ENCODE assay signal across 8 mouse cellular contexts in the genomic region with DNA sequence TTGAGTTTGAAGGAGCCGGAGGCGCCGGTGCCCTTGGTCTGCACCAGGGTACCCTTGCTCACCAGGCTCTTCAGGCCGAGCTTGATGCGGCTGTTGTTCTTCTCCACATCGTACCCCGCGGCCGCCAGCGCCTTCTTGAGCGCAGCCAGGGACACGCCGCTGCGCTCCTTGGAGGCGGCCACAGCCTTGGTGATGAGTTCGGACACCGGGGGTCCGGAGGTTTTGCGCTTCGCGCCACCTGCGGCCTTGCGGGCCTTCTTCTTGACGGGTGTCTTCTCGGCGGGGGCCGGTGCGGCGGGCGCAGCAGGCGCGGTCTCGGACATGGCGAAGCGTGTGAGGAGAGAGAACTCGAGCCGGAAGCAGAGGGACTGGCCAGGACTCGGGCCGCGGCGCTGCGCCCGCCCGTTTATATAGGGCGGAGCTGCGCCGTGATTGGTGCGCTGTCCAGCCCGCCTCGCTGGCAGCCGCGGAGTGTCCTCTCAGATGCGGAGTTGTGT. TPM values are rescaled to one million over a fixed set of nuclear protein-coding genes. Genes with fewer than 3 reads are reported as not detected.
A peak's percentile ranks its signal among the peaks of the same experiment; 100 is the strongest.
DNase-seq lines count a peak whose midpoint lies in the region; ATAC-seq lines count a peak whose summit lies in the region.

Hist1h1e (minus strand) TSS at position 384 of the 497 bp plus-strand sequence.

- ATAC-seq in inflammation-experienced regulatory T-cells, adult 6 months = peak; percentile 35
- ATAC-seq in megakaryocyte-erythroid progenitor cell, adult 5-6 weeks (replicated peaks; ENCODE audit: low FRiP score, low TSS enrichment, poor library complexity, severe bottlenecking) = peak; percentile 62

- intact Hi-C loops in gastrocnemius, postnatal 14 days (cut with DNase I; ENCODE audit: low total_unique reads) = loop anchor here (10.0 kb wide), 1 partner anchor 73 kb away; the partner anchor contains the start of genes Hist1h1t and Hist1h4c
- intact Hi-C loops in left cerebral cortex, postnatal 10 days (cut with DNase I) = loop anchor here (5.0 kb wide), 1 partner anchor 60 kb away; the partner anchor contains the start of genes Hist1h2ac and Hist1h2bc

- DNase-seq in adipocyte (ENCODE audit: low spot score) = peak; percentile 87
- DNase-seq in embryo, embryonic 10 days (ENCODE audit: low spot score) = peak; percentile 90
- peak; percentile 91 for DNase-seq in gastrocnemius, postnatal 14 days
- DNase-seq in left cerebral cortex, postnatal 10 days (ENCODE audit: extremely low spot score in 1 of 2, low spot score in 2 of 2) = peak; percentile 83 to 94
- DNase-seq in right cerebral cortex, postnatal 25 days = peak; percentile 89
- DNase-seq in urinary bladder, postnatal 4 days (ENCODE audit: low spot score in 2 of 2) = peak; percentile 86 to 91

RNA-seq across cellular contexts. Expression of gene Hist1h1e, which starts in this region (rescaled TPM):
- total RNA-seq in gastrocnemius, postnatal 14 days (2021) = 100 to 1,000 TPM in 1 of 2 experiments, 10 to 100 TPM in 1; 91.2 to 121 TPM
- polyA plus RNA-seq in inflammation-experienced regulatory T-cells, adult 6 months (2017; shearing (Covaris generic)) = 10 to 100 TPM in 1 of 3 experiments, 1 to 10 TPM in 2; 6.7 to 25.3 (median 9.4) TPM
- 10 to 100 TPM; 62.5 to 68.0 TPM for total RNA-seq in left cerebral cortex, postnatal 10 days (2021)
- total RNA-seq in megakaryocyte-erythroid progenitor cell, adult 5-6 weeks (2014; fragmentation: Nextera tagmentation) = 289 and 399 TPM in 2 replicates
- 199 and 265 TPM in 2 replicates for total RNA-seq in megakaryocyte-erythroid progenitor cell, adult 5-6 weeks (2017)

Comparison
In these comparisons a context has a peak if more than half of its experiments do, and no peak if none do; other contexts are left out.
1. Peak in every context shown above with its lines: DNase-seq and ATAC-seq.